Mouse (Mus musculus) retina, embryonic 14.5 days (tissue): ENCODE measurements around the gene Adra2a.

ENCODE experiments used
- DNase-seq: peaks from one replicate; pipeline ENCODE4 v3.0.0-alpha.2; 2015; ENCODE audit warnings: low spot score

Gene Adra2a

GRCm38 (mm10) chr19:54043851-54044250, at the start of gene Adra2a:
Adra2a (plus strand) TSS chr19:54044151.
- DNase-seq, result no peak

- DNase-seq, result no peak
Observed at GRCm38 (mm10) chr19:53994276-53994675, 49.7 kb upstream of the Adra2a start.

- DNase-seq, result no peak
Observed at GRCm38 (mm10) chr19:54010973-54011372, 33.0 kb upstream of the Adra2a start.

GRCm38 (mm10) chr19:54014999-54015398, 29.0 kb upstream of the Adra2a start:
- DNase-seq, result no peak

GRCm38 (mm10) chr19:54015503-54015902, 28.4 kb upstream of the Adra2a start:
- DNase-seq, result no peak

GRCm38 (mm10) chr19:54035100-54035499, 8.9 kb upstream of the Adra2a start:
- peak; percentile 72 for DNase-seq

GRCm38 (mm10) chr19:54039441-54039840, 4.5 kb upstream of the Adra2a start:
- no peak for DNase-seq

- DNase-seq, result no peak
Observed at GRCm38 (mm10) chr19:54040356-54041028, 3.5 kb upstream of the Adra2a start.

GRCm38 (mm10) chr19:54041029-54041367, 3.0 kb upstream of the Adra2a start:
- DNase-seq, result peak; percentile 13

GRCm38 (mm10) chr19:54044507-54045371, 788 bp downstream of the Adra2a start:
- DNase-seq, result peak; percentile 95

- DNase-seq, result peak; percentile 44
Observed at GRCm38 (mm10) chr19:54045412-54045811, 1.5 kb downstream of the Adra2a start.

GRCm38 (mm10) chr19:54045931-54046683, 2.2 kb downstream of the Adra2a start:
- peak; percentile 31 for DNase-seq

- DNase-seq, result peak; percentile 39
Observed at GRCm38 (mm10) chr19:54046684-54047070, 2.7 kb downstream of the Adra2a start.

GRCm38 (mm10) chr19:54047386-54048050, 3.6 kb downstream of the Adra2a start:
- DNase-seq, result peak; percentile 21

GRCm38 (mm10) chr19:54048161-54048885, 4.4 kb downstream of the Adra2a start:
- DNase-seq, result peak; percentile 5

GRCm38 (mm10) chr19:54051651-54052050, 7.7 kb downstream of the Adra2a start:
- DNase-seq, result no peak

GRCm38 (mm10) chr19:54055845-54056244, 11.9 kb downstream of the Adra2a start:
- DNase-seq, result no peak

- no peak for DNase-seq
Observed at GRCm38 (mm10) chr19:54068447-54068846, 24.5 kb downstream of the Adra2a start.

- DNase-seq, result no peak
Observed at GRCm38 (mm10) chr19:54070521-54070920, 26.6 kb downstream of the Adra2a start.

GRCm38 (mm10) chr19:54072233-54072800, 28.4 kb downstream of the Adra2a start:
- DNase-seq, result no peak
